Mouse (Mus musculus) CH12.LX (cell line): ENCODE data around the gene Olfr1262.
A peak's percentile ranks its signal among the peaks of the same experiment; 100 is the strongest.

ENCODE experiments used
- CTCF ChIP-seq, 2 experiments: IDR thresholded peaks in 1 of 2; conservative IDR thresholded peaks in 1 of 2; 2 replicates each; pipeline ENCODE4 v1.5.1; 2011 to 2012; ENCODE audit warnings: low read depth in 2 of 2, low read length in 2 of 2, improper control_type of control experiment in 1 of 2, inconsistent platforms in 1 of 2, mild to moderate bottlenecking in 1 of 2, moderate library complexity in 1 of 2
- E2F4 ChIP-seq: IDR thresholded peaks from 2 replicates; pipeline ENCODE4 v1.6.1; 2011; ENCODE audit warnings: low read depth, low read length, improper control_type of control experiment; ENCODE audit not compliant: insufficient replicate concordance
- EP300 ChIP-seq: IDR thresholded peaks from 2 replicates; pipeline ENCODE4 v1.6.1; 2011; ENCODE audit warnings: low read length, improper control_type of control experiment
- ETS1 ChIP-seq: conservative IDR thresholded peaks from 2 replicates; pipeline ENCODE4 v1.6.1; 2012; ENCODE audit warnings: low read depth, mild to moderate bottlenecking, inconsistent platforms, low read length, improper control_type of control experiment, moderate library complexity
- GABPA ChIP-seq: IDR thresholded peaks from 2 replicates; pipeline ENCODE4 v1.6.1; 2012; ENCODE audit warnings: low read depth, low read length, improper control_type of control experiment, inconsistent platforms; ENCODE audit not compliant: insufficient replicate concordance
- HCFC1 ChIP-seq: IDR thresholded peaks from 2 replicates; pipeline ENCODE4 v1.6.1; 2012; ENCODE audit warnings: low read depth, mild to moderate bottlenecking, inconsistent platforms, low read length, improper control_type of control experiment
- KAT2A ChIP-seq: IDR thresholded peaks from 2 replicates; pipeline ENCODE4 v1.6.1; 2012; ENCODE audit warnings: low read length, improper control_type of control experiment, inconsistent platforms; ENCODE audit not compliant: insufficient replicate concordance
- POLR2A ChIP-seq: IDR thresholded peaks from 2 replicates; pipeline ENCODE4 v1.6.1; 2011; ENCODE audit warnings: low read depth, mild to moderate bottlenecking, improper control_type of control experiment, low read length
- POLR2AphosphoS2 ChIP-seq: IDR thresholded peaks from 2 replicates; pipeline ENCODE4 v1.6.1; 2011; ENCODE audit warnings: low read depth, low read length, improper control_type of control experiment
- RAD21 ChIP-seq: IDR thresholded peaks from 2 replicates; pipeline ENCODE4 v1.6.1; 2011; ENCODE audit warnings: low read depth, mild to moderate bottlenecking, low read length, improper control_type of control experiment, moderate library complexity
- SIN3A ChIP-seq: IDR thresholded peaks from 2 replicates; pipeline ENCODE4 v1.6.1; 2012; ENCODE audit warnings: low read length, improper control_type of control experiment, inconsistent platforms
- TCF12 ChIP-seq: IDR thresholded peaks from 2 replicates; pipeline ENCODE4 v1.6.1; 2014; ENCODE audit warnings: low read depth, mild to moderate bottlenecking, inconsistent platforms, low read length, improper control_type of control experiment
- USF1 ChIP-seq: IDR thresholded peaks from 2 replicates; pipeline ENCODE4 v1.6.1; 2014; ENCODE audit warnings: low read depth, mild to moderate bottlenecking, inconsistent platforms, low read length, improper control_type of control experiment
- ZKSCAN1 ChIP-seq: IDR thresholded peaks from 2 replicates; pipeline ENCODE4 v1.6.1; 2012; ENCODE audit warnings: low read depth, inconsistent platforms, low read length, improper control_type of control experiment, borderline replicate concordance

DNA sequence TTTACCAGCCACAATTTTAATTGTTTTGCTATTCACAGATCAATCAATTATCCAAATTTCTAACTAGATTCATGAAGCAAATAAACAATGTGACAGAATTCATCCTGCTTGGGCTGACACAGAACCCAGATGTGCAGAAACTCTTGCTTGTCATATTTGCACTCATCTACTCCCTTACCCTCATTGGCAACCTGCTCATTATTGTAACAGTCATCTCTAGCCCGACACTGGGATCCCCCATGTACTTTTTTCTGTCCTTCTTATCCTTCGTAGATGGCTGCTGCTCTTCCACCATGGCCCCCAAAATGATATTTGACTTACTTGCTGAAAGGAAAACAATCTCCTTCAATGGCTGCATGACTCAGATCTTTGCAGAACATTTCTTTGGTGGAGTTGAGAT lies 22.2 kb upstream of the Olfr1262 start:
- TF ChIP-seq CTCF (conservative IDR thresholded peaks at IDR 0.05 in 1 of 2, IDR thresholded peaks at IDR 0.05 in 1 of 2; ENCODE audit: low read depth in 2 of 2, low read length in 2 of 2) = no peak
- no peak for TF ChIP-seq ETS1
- TF ChIP-seq GABPA = no peak
- TF ChIP-seq EP300 = peak; percentile 46
- TF ChIP-seq HCFC1 = no peak; the same call in 1 of the 2 replicates
- TF ChIP-seq USF1 = no peak
- no peak for TF ChIP-seq E2F4
- TF ChIP-seq POLR2A = no peak
- TF ChIP-seq SIN3A = no peak
- TF ChIP-seq RAD21 = no peak
- TF ChIP-seq ZKSCAN1 = no peak
- no peak for TF ChIP-seq POLR2AphosphoS2
- no peak for TF ChIP-seq TCF12
- TF ChIP-seq KAT2A = no peak
